Mouse (Mus musculus): ENCODE measurements around the gene Ercc2. TPM values are rescaled to one million over a fixed set of nuclear protein-coding genes. Genes with fewer than 3 reads are reported as not detected.

The Ercc2 gene
- total RNA-seq, 1 experiment from 2014 or later = 30.3 TPM

- peak; percentile 67 for ATAC-seq (replicated peaks; ENCODE audit: low read depth, poor library complexity, severe bottlenecking)
Observed at GRCm38 (mm10) chr7:19359299-19359891, 22.4 kb upstream of the Ercc2 start, which contains the start of the genes Cd3eap and Ppp1r13l. Gene Cd3eap, minus strand, starts transcription at chr7:19359483. Gene Ppp1r13l, plus strand, starts transcription at chr7:19359749.

DNA sequence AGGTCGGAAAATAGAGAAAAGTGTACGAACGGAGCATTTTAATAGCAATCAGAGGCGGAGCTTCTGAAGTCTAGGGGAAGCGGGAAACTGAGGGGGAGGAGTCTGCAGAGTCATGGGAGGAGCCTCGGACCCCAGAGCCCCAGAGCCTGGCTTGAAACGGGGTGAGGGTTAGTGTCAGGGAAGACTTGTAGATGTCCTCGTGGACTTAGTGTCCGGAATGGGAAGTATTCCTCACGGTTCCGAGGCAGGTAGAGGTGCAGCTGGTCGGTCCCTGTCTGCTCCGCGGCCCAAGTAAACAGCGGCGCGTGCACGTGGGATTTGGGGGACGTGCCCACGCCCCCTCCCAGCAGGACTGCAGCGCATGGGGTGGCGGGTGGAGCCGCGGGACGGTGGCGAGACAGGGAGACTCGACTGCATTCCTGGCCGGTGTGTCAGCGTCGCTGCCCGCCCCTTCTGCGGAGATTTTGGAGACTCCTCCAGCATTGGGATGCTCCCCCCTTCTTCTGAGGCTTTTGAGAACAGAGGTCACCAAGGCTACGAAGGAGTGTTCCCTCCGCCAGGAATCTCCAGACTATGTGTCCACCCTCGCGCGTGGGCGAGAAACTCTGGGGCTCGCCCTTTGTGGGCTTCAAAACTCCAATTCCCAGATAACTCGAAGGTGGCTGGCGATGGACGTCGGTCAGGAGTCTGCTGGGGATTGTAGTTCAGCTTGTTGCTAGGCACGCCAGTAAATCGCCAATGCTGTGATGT is 21.7 kb upstream of the Ercc2 start:
- ATAC-seq (replicated peaks; ENCODE audit: low read depth, poor library complexity, severe bottlenecking) = peak; percentile 60

DNA sequence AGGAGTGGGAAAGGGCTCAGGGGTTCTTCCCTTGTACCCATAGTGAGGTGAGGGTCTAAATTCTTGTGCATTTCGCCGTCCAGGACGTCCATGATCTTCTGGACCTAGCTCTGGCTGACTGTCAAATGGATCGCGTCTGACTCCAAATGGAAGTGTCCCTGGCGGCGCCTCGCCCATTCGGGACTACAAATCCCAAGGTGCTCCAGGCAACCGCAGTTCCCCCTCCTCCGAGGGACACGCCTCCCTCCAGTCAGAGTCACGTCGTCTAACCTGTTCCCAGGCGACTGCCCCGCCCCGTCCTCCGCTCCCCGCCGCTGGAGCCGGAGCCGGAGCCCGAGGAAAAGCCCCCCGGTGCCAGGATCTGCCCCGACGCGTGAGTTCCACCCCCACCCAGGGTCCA is 20.9 kb upstream of the Ercc2 start:
- peak; percentile 67 for ATAC-seq (replicated peaks; ENCODE audit: low read depth, poor library complexity, severe bottlenecking)

DNA sequence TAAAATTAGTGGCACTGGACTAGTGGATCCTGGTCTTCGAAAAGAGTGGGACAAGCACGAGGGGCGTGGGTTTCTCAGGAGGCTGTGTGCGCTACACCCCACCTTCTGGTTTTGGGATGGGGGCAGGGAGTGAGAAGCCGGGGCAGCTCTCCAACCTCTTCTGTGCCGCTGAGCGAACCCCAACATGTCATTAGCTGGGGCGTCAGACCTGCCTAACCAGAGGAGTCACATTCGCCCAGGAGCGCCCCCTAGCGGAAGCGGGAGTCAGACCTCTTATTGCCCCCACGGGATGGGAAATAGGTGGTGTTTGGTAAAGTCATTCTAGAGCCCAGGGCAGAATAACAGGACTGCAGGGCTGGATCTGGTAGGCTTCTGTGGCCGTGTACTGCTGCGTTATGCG is 20.1 kb upstream of the Ercc2 start:
- ATAC-seq (replicated peaks; ENCODE audit: low read depth, poor library complexity, severe bottlenecking) = peak; percentile 10; the same call in 1 of the 2 replicates

GRCm38 (mm10) chr7:19362276-19362675 is 19.5 kb upstream of the Ercc2 start:
- ATAC-seq (replicated peaks; ENCODE audit: low read depth, poor library complexity, severe bottlenecking) = no peak

DNA sequence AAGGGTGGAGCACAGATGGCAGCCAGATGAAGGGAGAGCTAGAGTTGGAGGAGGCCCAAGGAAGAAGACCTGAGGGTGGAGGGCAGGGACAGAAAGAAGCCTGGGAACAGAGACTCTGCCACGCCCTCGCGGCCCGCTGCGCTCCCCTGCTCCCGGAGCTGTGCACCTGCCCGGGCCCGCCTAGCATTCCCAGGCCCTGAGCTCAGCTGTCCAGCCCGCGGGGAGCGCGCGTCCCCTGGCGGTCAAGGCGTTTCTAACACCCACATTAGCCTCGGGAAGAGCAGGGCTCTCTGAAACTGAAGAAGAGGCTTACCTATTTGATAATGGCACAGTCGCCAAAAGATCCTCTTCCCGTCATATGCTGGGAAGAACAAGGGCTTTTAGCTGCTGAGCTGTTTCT is 17.9 kb upstream of the Ercc2 start:
- ATAC-seq (replicated peaks; ENCODE audit: low read depth, poor library complexity, severe bottlenecking) = no peak

DNA sequence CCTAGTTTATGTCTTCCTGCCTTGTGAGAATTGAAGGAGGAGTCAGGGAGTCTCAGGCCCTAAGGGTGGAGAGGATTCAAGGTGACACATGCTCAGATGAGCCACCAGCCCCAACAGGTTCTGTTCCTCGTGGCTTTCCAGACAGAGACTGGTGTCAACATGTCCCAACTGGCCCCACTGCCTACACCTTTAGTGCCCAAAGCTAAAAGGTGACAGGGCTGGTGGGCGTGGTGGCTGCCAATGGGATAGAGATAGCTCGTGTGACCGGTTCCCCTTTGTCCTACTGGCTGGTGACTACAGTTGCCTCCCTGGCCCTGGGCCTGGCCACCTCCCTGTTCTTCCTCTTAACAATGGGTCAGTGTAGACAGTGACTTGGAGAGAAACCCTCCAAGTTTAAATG is 16.4 kb upstream of the Ercc2 start:
- ATAC-seq (replicated peaks; ENCODE audit: low read depth, poor library complexity, severe bottlenecking) = no peak

GRCm38 (mm10) chr7:19368380-19368779 is 13.4 kb upstream of the Ercc2 start:
- ATAC-seq (replicated peaks; ENCODE audit: low read depth, poor library complexity, severe bottlenecking) = no peak

GRCm38 (mm10) chr7:19369823-19370425 is 11.9 kb upstream of the Ercc2 start:
- peak; percentile 96 for ATAC-seq (replicated peaks; ENCODE audit: low read depth, poor library complexity, severe bottlenecking)

DNA sequence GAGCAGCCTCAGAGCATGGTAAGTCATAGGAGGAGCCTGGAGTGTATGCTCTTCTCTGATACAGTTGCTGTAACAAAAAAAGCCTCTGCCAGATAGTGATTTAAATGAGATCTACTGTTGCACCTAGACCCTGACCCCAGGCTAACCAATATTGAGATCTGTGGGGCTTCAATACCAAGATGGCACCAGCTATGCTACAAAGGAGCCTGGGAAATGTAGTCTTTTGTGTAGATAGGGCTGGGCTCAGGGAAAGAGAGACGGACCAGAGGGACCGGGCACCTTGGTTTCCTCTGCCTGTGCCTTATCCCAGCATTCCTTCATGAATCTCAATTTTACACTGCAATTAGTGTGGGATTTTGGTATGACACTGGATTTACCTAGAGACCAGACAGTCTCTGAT is 8.4 kb upstream of the Ercc2 start:
- no peak for ATAC-seq (replicated peaks; ENCODE audit: low read depth, poor library complexity, severe bottlenecking)

- no peak for ATAC-seq (replicated peaks; ENCODE audit: low read depth, poor library complexity, severe bottlenecking)
Observed at GRCm38 (mm10) chr7:19375368-19375767, 6.4 kb upstream of the Ercc2 start.

DNA sequence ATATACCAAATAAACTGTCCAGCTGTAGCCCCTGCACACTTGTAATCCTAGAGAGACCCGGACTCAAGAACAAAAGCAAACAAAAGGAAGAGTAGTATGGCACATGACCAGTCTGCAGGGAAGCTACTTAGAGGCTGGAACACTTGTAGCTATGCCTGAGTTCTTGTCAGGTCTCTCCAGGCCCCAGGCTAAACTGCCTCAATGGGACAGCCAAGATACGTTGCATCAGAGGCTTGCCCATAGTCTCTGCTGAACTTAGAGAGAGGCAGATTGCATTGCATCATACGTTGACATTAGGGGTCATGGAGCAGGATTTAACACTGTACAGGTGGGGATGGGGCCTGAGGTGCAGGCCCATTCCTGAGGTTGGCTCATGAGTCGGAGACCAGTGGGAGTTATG is 5.8 kb upstream of the Ercc2 start:
- ATAC-seq (replicated peaks; ENCODE audit: low read depth, poor library complexity, severe bottlenecking) = no peak

DNA sequence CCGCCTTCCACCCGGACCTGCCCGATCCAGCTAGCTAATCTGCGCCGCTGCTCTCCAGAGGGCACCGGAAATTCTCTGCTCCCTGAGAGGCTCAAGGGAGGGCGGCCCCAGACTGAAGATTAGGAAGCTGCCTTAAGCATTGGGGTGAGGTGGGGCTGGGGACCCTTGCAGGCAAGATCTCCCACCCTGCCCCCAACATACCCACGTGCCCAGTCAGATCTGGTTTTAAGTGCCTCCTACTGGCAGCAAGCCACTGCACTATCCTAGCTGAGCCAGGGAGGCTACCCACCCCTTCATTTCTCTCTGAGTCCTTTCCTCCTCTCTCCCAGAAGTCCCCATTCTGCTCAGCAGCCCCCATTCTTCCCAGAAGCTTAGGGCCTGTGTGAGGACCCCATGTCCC is 3.8 kb upstream of the Ercc2 start:
- ATAC-seq (replicated peaks; ENCODE audit: low read depth, poor library complexity, severe bottlenecking) = no peak

DNA sequence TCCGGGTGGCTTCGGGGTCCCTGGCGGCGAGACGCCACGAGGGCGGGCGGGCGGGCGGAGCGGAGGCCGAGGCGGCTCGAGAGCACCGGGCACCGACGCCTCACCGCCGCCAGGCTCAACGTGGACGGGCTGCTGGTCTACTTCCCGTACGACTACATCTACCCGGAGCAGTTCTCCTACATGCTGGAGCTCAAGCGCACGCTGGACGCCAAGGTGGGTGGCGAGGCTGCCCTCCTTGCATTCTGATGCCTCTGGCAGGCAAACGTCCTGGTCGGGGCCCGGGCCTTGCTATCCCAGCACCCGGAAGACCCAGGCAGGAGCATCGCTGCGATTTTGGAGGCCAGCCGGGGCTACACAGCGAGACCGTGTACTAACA is 344 bp downstream of the Ercc2 start:
- ATAC-seq (replicated peaks; ENCODE audit: low read depth, poor library complexity, severe bottlenecking) = peak; percentile 40

- ATAC-seq (replicated peaks; ENCODE audit: low read depth, poor library complexity, severe bottlenecking) = no peak
Observed at GRCm38 (mm10) chr7:19383708-19384107, 1.9 kb downstream of the Ercc2 start.

GRCm38 (mm10) chr7:19388699-19389413 is 7.0 kb downstream of the Ercc2 start:
- ATAC-seq (replicated peaks; ENCODE audit: low read depth, poor library complexity, severe bottlenecking) = no peak

- no peak for ATAC-seq (replicated peaks; ENCODE audit: low read depth, poor library complexity, severe bottlenecking)
Observed at GRCm38 (mm10) chr7:19394484-19394883, 12.7 kb downstream of the Ercc2 start.

DNA sequence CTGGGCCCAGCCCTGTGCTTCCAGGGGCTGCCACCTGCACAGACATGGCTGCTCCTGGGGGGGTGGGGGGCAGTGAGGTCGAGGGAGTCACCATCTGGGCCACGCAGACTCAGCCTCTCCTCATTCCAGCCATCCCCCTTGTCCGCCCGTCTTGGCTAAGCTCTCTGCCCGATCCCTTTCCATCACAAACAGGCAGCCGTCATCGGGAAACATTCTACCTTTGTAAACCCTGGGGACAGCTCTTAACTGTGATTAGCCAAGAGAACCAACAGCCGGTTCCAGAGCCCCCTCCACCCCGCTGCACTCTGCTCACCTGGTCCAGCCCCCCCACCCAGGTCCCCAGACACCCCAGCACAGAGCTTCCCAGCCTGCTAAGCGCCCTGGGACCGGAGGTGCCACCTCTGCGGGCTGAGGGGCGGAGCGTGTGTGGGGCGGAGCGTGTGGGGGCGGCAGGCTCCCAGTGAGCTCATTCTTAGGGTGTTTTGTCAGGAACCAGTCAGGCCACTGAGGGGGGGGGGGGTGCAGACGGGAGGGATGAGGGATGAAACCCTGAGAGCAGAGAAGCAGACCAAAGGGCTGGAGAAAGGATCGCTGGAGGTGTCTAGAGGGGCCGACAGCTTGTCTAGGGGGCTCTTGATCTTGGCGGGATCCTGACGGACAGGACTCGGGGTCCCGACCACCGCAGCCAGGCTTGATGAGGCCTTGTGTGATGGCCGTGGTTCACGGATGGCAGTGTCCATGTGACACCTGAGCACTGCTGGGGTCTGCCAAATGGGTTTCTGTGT is 17.9 kb downstream of the Ercc2 start:
- ATAC-seq (replicated peaks; ENCODE audit: low read depth, poor library complexity, severe bottlenecking) = peak; percentile 66

DNA sequence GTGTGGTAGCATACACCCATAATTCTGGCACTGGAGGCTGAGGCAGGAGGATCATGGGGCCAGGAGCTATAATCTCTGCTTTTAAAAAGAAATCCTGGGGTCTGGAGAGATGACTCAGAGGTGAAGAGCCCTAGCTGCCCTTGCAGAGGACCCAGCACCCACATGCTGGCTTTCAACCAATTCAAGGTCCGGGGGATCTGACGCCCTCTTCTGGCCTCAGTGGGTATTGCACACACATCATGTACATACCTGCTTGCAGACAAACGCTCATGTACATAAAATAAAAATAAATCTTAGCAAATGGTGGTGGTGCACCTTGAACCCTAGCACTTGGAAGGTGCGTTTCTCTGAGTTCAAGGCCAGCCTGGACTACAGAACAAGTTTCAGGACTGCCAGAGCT is 19.1 kb downstream of the Ercc2 start:
- no peak for ATAC-seq (replicated peaks; ENCODE audit: low read depth, poor library complexity, severe bottlenecking)

GRCm38 (mm10) chr7:19402535-19403112 is 20.8 kb downstream of the Ercc2 start:
- ATAC-seq (replicated peaks; ENCODE audit: low read depth, poor library complexity, severe bottlenecking) = no peak

Data from common myeloid progenitor, adult 5-6 weeks (primary cell).